Mouse (Mus musculus) neural tube, embryonic 10.5 days (tissue): ENCODE results near the gene Pip5kl1.

Experiments
- DNase-seq: peaks from one replicate; pipeline ENCODE4 v3.0.0-alpha.2; 2017; ENCODE audit warnings: low spot score; ENCODE audit errors: extremely low spot score

Pip5kl1 gene

GRCm38 (mm10) chr2:32574497-32574896 lies at the start of gene Pip5kl1:
Gene Pip5kl1, plus strand, starts transcription at chr2:32574797.
- DNase-seq = no peak

GRCm38 (mm10) chr2:32525816-32526215 lies 48.8 kb upstream of the Pip5kl1 start:
- DNase-seq = no peak

GRCm38 (mm10) chr2:32527468-32527966 lies 47.1 kb upstream of the Pip5kl1 start:
- DNase-seq = no peak

- no peak for DNase-seq
These were observed 46.3 kb upstream of the Pip5kl1 start for GRCm38 (mm10) chr2:32528326-32528725.

- no peak for DNase-seq
These were observed 44.1 kb upstream of the Pip5kl1 start for GRCm38 (mm10) chr2:32530479-32530878.

- no peak for DNase-seq
These were observed 41.4 kb upstream of the Pip5kl1 start for GRCm38 (mm10) chr2:32533163-32533562.

GRCm38 (mm10) chr2:32534061-32534732 lies 40.4 kb upstream of the Pip5kl1 start:
- peak; percentile 67 for DNase-seq

GRCm38 (mm10) chr2:32534733-32535471 lies 39.7 kb upstream of the Pip5kl1 start, which contains the start of gene Fam102a:
Gene Fam102a, plus strand, starts transcription at chr2:32535332.
- DNase-seq = peak; percentile 100

GRCm38 (mm10) chr2:32535501-32535991 lies 39.1 kb upstream of the Pip5kl1 start:
- no peak for DNase-seq

GRCm38 (mm10) chr2:32536086-32536633 lies 38.4 kb upstream of the Pip5kl1 start:
- peak; percentile 50 for DNase-seq

- peak; percentile 41 for DNase-seq
These were observed 37.8 kb upstream of the Pip5kl1 start for GRCm38 (mm10) chr2:32536634-32537359.

- DNase-seq = no peak
These were observed 37.2 kb upstream of the Pip5kl1 start for GRCm38 (mm10) chr2:32537360-32537905.

- no peak for DNase-seq
These were observed 36.7 kb upstream of the Pip5kl1 start for GRCm38 (mm10) chr2:32537941-32538340.

- DNase-seq = no peak
These were observed 36.1 kb upstream of the Pip5kl1 start for GRCm38 (mm10) chr2:32538461-32538860.

- no peak for DNase-seq
These were observed 35.1 kb upstream of the Pip5kl1 start for GRCm38 (mm10) chr2:32539452-32539981.

- no peak for DNase-seq
These were observed 33.2 kb upstream of the Pip5kl1 start for GRCm38 (mm10) chr2:32541333-32541908.

- DNase-seq = no peak
These were observed 32.5 kb upstream of the Pip5kl1 start for GRCm38 (mm10) chr2:32541986-32542573.

GRCm38 (mm10) chr2:32543031-32543449 lies 31.6 kb upstream of the Pip5kl1 start:
- no peak for DNase-seq

- DNase-seq = no peak
These were observed 27.6 kb upstream of the Pip5kl1 start for GRCm38 (mm10) chr2:32546951-32547350.

- DNase-seq = no peak
These were observed 27.2 kb upstream of the Pip5kl1 start for GRCm38 (mm10) chr2:32547380-32547779.
